Mouse (Mus musculus) bone marrow macrophage, adult 2 months (primary cell): ENCODE results near the gene Calm2.

Experiments used
- CTCF ChIP-seq: IDR thresholded peaks from 2 replicates; pipeline ENCODE4 v1.5.1; 2012; ENCODE audit warnings: low read depth, mild to moderate bottlenecking, low read length, moderate library complexity
- POLR2A ChIP-seq: IDR thresholded peaks from 2 replicates; pipeline ENCODE4 v1.6.1; 2012; ENCODE audit warnings: mild to moderate bottlenecking, low read depth, low read length, borderline replicate concordance

DNA sequence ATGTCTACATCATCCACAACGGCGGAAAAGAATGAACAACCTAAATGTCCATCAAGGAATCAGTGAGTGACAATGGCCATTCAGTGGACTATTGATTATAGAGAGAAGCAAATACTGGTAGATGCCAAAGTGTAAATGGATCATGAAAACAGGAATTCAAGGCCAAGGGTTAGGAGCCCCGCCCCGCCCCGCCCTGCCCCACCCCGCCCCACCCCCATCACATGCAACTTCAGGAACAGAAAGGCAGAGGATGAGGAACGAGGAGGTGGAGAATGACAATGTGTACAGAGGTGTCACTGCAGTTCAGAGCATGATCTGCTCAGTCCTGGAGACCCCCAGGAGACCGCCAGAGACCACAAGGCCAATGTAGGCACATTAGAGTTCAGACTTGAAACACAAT is 23.5 kb upstream of the Calm2 start:
- TF ChIP-seq CTCF (no peak), POLR2A (no peak)
